Mouse (Mus musculus) forebrain, embryonic 10.5 days (tissue): ENCODE results near the gene Gm43191. TPM values are rescaled to one million over a fixed set of nuclear protein-coding genes. Genes with fewer than 3 reads are reported as not detected.
"Not testable (repeated sequence)": the region's sequence is repeated elsewhere in the genome, so short reads cannot be mapped to it uniquely, and the experiment has no call there.

Experiments used
- DNase-seq: peaks from one replicate; pipeline ENCODE4 v3.0.0-alpha.2; 2017; ENCODE audit warnings: low spot score; ENCODE audit errors: extremely low spot score
- H3K27ac ChIP-seq: fragments of 300-500 bp; sonication (generic); 2 replicates; pipeline ENCODE4 v1.5.1; 2016; ENCODE audit warnings: mild to moderate bottlenecking
- H3K27me3 ChIP-seq: fragments of 300-500 bp; sonication (generic); 2 replicates; pipeline ENCODE4 v1.6.1; 2016; ENCODE audit warnings: mild to moderate bottlenecking; ENCODE audit not compliant: poor library complexity, severe bottlenecking
- H3K36me3 ChIP-seq: fragments of 300-500 bp; sonication (generic); replicated peaks from 2 replicates; pipeline ENCODE4 v1.6.1; 2016; ENCODE audit warnings: mild to moderate bottlenecking, moderate library complexity
- H3K4me1 ChIP-seq: fragments of 300-500 bp; sonication (generic); 2 replicates; pipeline ENCODE4 v1.6.1; 2016
- H3K4me3 ChIP-seq: fragments of 300-500 bp; sonication (generic); 2 replicates; pipeline ENCODE4 v1.5.1; 2016; ENCODE audit warnings: mild to moderate bottlenecking, moderate library complexity
- H3K9me3 ChIP-seq: fragments of 300-500 bp; sonication (generic); 2 replicates; pipeline ENCODE4 v1.6.1; 2016; ENCODE audit warnings: mild to moderate bottlenecking, moderate library complexity
- WGBS: fragments of 180-500 bp; shearing (Covaris S2); methylation state at CpG from one replicate; pipeline ENCODE4 v1.1.7; 2016; 5-methylcytosine and 5-hydroxymethylcytosine counted together
- polyA plus RNA-seq: library from polyadenylated mRNA; unstranded; fragments of >200 nt; fragmentation: Nextera tagmentation; extraction: Ambion mirVana; gene quantifications from 2 replicates; pipeline ENCODE4 v1.2.1, GENCODE M21; 2016

Gene Gm43191
- polyA plus RNA-seq, 1 experiment from 2014 or later, result 0.84 TPM

DNA sequence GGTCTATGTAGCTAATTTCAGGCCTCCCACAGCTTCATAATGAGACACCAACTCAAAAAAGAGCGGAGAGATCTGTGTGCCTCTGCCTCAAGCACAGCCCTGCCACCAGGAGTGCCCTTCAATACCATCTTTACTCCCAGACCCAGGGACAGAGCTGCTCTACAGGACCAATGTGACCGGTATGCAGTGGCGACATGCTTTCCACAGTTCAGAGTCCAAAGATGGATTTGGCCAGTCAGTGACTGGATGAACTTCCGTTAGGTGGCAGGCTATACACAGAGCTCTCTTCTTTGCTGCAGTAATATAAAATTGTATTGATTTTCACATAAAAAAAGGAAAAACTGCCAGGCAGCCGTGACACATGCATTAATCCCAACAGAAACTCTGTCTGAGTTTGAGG is 22.8 kb upstream of the Gm43191 start:
- 92% methylated on average over 5 of the region's 5 CpGs for WGBS
- Histone ChIP-seq H3K4me1 (no peaks in the 10 kb centered on the region), H3K36me3 (0 out of 2 replicates have a peak, but pooled peaks cover 3% of the 10 kb centered on the region), H3K27ac (no peak overlapping the region), H3K4me3 (no peak overlapping the region), H3K9me3 (no peaks in the 10 kb centered on the region), H3K27me3 (no peaks in the 10 kb centered on the region)
- no peak for DNase-seq

DNA sequence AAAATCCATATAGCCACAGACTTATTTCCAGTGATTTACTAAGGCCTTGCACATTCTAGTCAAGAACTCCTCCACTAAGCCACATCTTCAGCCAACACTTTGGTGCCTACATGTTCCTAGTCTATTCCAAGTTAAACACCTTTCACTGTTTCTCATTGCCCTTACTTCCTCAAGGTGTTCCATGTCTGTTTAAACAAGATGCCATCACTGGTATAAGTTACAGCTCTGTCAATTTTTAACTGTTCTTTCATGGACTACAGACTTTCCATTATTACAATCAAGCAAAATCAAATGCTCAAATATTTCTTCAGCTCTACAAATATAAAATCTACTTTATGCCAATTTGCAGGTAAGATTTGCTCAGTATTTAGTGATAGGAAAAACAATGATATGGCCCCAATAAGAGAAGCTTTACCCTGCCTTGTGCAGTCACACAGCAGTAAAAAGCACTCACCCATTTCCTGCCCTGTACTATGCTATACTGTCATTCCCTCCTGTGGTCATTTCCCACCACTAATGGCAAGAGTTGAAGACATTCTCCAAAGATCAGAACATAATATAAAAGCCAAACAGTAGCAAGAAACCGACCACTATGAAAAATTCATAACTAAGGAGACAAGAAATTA is 21.7 kb upstream of the Gm43191 start:
- no peak for DNase-seq
- Histone ChIP-seq H3K27me3 (no peaks in the 10 kb centered on the region), H3K4me3 (no peak overlapping the region), H3K4me1 (no peaks in the 10 kb centered on the region), H3K27ac (no peak overlapping the region), H3K36me3 (0 out of 2 replicates have a peak, but pooled peaks cover 3% of the 10 kb centered on the region), H3K9me3 (no peaks in the 10 kb centered on the region)
- 88% methylated on average over 1 of the region's 1 CpGs for WGBS

DNA sequence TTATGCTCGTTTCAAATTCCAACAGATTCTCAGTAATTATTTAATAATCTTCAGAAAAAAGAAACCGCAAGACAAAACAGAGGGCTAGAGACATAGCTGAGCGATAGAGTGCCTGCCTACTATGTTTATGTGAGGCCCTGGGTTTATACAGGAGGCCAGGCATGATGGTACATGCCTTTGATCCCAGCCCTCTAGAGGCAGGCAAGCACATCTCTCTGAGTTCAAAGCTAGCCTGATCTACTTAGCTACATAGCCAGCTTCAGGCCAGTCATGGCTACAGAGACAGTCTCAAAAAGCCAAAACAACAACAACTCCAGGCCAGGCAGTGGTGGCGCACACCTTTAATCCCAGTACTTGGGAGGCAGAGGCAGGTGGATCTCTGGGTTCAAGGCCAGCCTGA is 20.5 kb upstream of the Gm43191 start:
- H3K9me3 ChIP-seq, result no peaks in the 10 kb centered on the region
- 95% methylated on average over 4 of the region's 4 CpGs for WGBS
- no peak for DNase-seq
- no peak overlapping the region for H3K27ac ChIP-seq
- H3K4me3 ChIP-seq, result no peak overlapping the region
- 0 out of 2 replicates have a peak, but pooled peaks cover 2% of the 10 kb centered on the region for H3K36me3 ChIP-seq
- H3K4me1 ChIP-seq, result no peaks in the 10 kb centered on the region
- H3K27me3 ChIP-seq, result no peaks in the 10 kb centered on the region

DNA sequence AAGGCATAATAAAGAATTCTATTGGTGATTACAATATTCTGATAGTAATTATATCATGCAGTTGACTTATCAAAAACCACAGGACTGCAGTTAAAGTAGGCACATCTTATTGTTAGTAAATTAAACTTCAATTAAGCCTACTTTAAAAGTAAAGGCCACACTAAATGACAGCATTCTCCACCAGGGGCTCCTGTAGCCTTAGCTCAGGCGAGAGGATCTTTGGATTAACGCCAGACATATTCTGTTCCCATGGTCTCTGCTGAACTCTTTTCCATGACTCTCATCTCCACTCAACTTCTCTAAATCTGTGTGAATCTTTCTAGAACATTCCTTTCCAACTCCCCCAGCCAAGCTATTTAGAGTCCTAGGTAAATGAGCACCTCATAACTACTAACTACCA is 17.7 kb upstream of the Gm43191 start:
- H3K9me3 ChIP-seq, result no peaks in the 10 kb centered on the region
- no peak for DNase-seq
- H3K27ac ChIP-seq, result no peak overlapping the region
- WGBS, result 73% methylated on average over 2 of the region's 2 CpGs
- peaks cover 2% of the 10 kb centered on the region for H3K36me3 ChIP-seq
- no peak overlapping the region for H3K4me3 ChIP-seq
- no peaks in the 10 kb centered on the region for H3K4me1 ChIP-seq
- H3K27me3 ChIP-seq, result no peaks in the 10 kb centered on the region

DNA sequence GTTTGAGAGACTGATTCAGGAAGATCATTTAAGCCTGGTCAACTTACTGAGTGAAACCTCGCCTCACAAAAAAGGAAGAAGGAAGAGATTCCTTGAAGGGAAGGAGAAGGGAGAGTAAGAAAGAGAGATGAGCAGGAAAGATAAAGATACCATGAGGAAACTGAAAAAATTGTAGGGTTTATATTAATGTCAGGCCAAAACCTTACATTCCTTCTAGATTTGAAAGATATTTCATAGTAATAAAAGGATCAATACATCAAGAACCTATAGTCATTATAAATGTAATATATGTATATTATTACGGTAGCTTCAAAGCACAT is 14.6 kb upstream of the Gm43191 start:
- Histone ChIP-seq H3K27ac (no peak overlapping the region), H3K36me3 (peaks cover 10% of the 10 kb centered on the region), H3K9me3 (no peaks in the 10 kb centered on the region), H3K4me3 (no peak overlapping the region), H3K4me1 (no peaks in the 10 kb centered on the region), H3K27me3 (no peaks in the 10 kb centered on the region)
- DNase-seq, result no peak
- WGBS, result 81% methylated on average over 2 of the region's 2 CpGs

DNA sequence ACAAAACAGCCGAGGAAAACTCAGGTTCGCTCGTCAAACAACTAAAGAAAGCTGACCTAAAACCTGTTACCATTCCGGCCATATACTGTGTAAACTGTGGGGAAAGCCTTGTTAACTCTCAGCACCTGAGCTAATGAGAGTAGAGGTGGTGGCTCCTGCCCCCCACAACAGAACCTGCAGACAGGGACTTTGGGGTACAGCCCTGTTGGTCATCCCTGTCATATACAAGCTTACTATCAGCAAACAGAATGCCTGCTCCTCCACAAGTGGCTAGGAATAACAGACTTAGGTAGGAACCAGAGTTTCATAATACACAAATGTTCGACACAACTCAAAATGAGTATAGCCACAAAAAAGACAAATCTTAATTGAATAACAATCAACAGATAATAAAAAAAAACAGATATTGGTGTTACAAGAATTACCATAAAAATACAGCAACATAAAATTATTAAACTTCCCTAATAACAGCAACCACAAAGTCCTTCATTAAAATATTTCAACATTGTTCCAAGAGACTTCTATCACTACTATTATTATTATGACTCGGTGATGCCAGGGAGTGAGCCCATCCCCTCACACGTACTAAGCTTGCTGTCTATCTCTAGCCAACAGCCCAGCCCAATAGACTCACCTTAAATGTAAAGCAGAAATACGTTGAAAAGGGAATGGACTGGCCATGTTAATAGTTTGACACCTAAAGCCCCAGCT is 14.1 kb upstream of the Gm43191 start:
- no peak overlapping the region for H3K27ac ChIP-seq
- H3K36me3 ChIP-seq, result peaks cover 10% of the 10 kb centered on the region
- H3K4me3 ChIP-seq, result no peak overlapping the region
- 90% methylated on average over 8 of the region's 8 CpGs for WGBS
- no peaks in the 10 kb centered on the region for H3K27me3 ChIP-seq
- no peaks in the 10 kb centered on the region for H3K9me3 ChIP-seq
- H3K4me1 ChIP-seq, result no peaks in the 10 kb centered on the region
- no peak for DNase-seq

DNA sequence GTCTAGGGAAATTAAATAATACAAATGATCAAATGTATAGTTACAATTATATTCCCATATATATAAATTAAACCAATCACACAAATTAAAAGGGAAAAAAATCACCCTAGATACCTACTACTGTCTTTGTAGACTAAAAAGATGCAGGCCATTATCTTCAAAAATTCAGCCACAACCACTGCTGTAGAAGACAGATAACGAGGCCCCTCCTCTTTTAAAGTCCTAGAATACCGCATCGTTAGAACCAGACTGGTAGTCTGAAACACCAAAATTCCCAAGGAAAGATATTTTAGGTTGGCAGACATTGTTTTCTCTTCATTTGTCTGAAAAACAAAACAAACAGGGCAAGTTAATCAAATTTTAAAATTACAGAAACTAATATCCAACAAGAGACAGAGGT is 13.3 kb upstream of the Gm43191 start:
- DNase-seq, result no peak
- Histone ChIP-seq H3K4me3 (no peak overlapping the region), H3K27me3 (no peaks in the 10 kb centered on the region), H3K4me1 (no peaks in the 10 kb centered on the region), H3K27ac (no peak overlapping the region), H3K9me3 (no peaks in the 10 kb centered on the region), H3K36me3 (peaks cover 10% of the 10 kb centered on the region)
- WGBS, result 86% methylated on average over 3 of the region's 3 CpGs

DNA sequence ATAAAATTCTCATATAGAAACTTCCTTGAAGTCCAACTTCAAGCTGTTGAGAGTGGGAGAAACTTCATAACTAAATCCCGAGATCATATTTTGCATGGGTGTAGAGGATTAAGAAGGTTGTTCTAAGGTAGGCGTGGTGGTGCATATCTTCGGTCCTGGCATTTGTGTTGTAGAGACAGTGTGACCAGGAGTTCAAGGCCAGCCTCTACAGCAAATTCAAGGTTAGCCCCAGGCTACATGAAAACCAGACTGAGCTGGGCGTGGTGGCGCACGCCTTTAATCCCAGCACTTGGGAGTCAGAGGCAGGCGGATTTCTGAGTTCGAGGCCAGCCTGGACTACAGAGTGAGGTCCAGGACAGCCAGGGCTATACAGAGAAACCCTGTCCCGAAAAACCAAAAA is 16.8 kb downstream of the Gm43191 start:
- 92% methylated on average over 9 of the region's 9 CpGs for WGBS
- H3K9me3 ChIP-seq, result not testable (repeated sequence)

DNA sequence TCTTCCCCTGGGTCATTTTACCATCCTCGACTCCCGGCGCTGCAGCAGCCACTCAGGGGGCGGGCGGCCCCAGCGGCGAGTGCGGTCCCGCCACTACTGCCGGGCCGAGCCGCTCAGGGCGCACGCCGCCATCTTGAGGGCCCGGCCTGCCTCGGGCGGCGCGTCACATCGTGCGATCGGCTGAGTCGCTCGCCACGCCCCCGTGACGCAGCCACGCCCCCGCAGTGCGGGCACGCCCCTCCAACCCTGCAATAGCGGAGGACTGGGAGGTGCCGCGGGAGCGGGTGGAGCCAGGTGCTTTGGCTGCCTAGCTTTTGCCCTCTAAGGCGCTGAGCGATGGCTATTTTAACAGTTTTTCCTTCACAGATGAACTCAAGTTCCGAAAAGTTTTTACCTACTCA is 18.6 kb downstream of the Gm43191 start, which contains the start of gene Mfsd14a:
Gene Mfsd14a (minus strand): TSS at position 215 of the 401 bp plus-strand sequence.
- peak; percentile 97 for DNase-seq
- Histone ChIP-seq H3K27me3 (no peaks in the 10 kb centered on the region), H3K9me3 (no peaks in the 10 kb centered on the region), H3K27ac (peak within 1 kb of the TSS; percentile 99), H3K36me3 (0 out of 2 replicates have a peak, but pooled peaks cover 1% of the 10 kb centered on the region), H3K4me3 (peak within 1 kb of the TSS; percentile 99), H3K4me1 (peaks cover 45% of the 10 kb centered on the region)
- WGBS, result under 1% methylated on average over 39 of the region's 39 CpGs

More for the DNA sequence above, 16.8 kb downstream of the Gm43191 start:
- H3K27me3 ChIP-seq, H3K27ac ChIP-seq, H3K4me3 ChIP-seq, H3K36me3 ChIP-seq, DNase-seq: not testable (repeated sequence)
- H3K4me1 ChIP-seq, result peaks cover 32% of the 10 kb centered on the region

DNA sequence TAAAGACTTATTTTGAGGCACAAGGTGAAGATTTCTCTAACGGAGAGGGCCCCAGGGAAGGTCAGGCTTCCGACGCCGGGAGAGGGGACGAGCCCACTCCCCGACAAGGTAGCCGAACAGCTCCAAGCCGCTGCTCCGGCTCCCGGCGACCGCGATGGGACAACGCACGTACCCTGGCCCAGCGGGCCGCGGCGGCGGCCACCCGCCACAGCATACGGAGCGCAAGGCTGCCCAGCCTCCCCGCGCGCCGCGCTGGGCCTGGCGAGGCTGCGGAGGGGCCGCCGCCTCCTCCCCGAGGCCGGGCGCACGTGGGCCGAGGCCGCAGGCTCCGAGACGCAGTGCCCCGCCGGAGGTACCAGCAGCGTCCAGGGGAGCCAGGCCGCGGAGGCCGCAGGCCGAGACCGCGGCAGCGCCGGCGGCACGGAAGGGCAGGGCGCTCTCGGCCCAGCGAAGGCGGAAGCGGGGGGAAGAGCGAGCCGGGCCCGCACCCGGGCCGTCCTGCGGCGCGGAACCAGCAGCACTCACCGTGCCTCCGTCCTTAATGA is 19.1 kb downstream of the Gm43191 start:
- H3K9me3 ChIP-seq, result no peaks in the 10 kb centered on the region
- no peaks in the 10 kb centered on the region for H3K27me3 ChIP-seq
- peaks cover 48% of the 10 kb centered on the region for H3K4me1 ChIP-seq
- WGBS, result 0% methylated on average over 64 of the region's 68 CpGs
- peak overlapping the region; percentile 99 for H3K4me3 ChIP-seq
- no peak for DNase-seq
- H3K36me3 ChIP-seq, result no peaks in the 10 kb centered on the region
- H3K27ac ChIP-seq, result peak overlapping the region; percentile 99

DNA sequence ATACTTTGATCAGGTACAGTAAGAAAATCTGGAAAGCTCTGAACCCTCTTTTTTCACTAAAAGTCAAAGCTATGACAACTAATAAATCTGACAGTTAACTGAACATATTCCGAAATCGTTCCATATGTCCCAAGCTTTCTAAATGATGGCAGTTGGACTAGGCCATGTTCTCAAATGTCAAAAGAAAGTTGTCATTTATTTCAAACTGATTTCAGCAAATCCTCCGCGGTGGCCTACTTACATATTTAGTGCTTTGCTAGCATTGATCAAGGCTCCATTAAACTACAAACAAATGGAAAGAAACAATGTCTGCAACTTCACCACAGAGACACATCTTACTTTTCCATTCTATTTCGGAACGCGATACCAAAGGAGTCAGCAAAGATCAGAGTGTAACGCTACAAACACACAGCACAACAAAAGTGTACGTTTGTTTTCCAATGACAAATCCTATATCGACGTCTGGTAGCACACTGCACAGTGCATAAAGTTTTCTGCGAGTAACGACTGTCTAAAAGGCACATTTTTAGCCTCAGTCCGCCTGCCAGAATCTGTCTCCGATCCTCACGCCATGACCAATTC is 19.7 kb downstream of the Gm43191 start:
- no peaks in the 10 kb centered on the region for H3K36me3 ChIP-seq
- peaks cover 48% of the 10 kb centered on the region for H3K4me1 ChIP-seq
- no peaks in the 10 kb centered on the region for H3K27me3 ChIP-seq
- no peaks in the 10 kb centered on the region for H3K9me3 ChIP-seq
- no peak for DNase-seq
- WGBS, result 10% methylated on average over 16 of the region's 16 CpGs
- peak overlapping the region; percentile 99 for H3K4me3 ChIP-seq
- H3K27ac ChIP-seq, result peak overlapping the region; percentile 99

DNA sequence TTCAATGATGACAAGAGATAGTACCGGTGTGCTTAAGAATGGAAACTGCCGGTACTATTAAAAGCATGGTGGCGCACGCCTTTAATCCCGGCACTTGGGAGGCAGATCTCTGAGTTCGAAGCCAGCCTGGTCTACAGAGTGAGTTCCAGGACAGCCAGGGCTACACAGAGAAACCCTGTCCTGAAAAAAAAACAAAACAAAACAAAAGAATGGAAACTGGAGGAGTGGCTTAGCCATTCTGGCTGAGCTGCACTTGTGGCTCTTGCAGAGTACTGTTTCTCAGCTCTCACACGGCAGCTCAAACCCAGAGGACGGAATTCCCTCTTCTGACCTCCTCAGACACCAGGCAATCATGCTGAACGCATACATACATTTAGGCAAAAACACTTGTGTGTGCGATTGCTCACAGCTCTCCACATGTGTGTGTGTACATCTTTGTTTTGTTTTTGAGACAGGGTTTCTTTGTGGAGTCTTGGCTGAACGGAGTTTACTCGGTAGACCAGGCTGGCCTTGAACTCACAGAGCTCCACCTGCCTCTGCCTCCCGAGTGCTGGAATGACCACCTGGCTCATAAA is 21.1 kb downstream of the Gm43191 start:
- H3K4me3 ChIP-seq, result no peak overlapping the region
- H3K4me1 ChIP-seq, result peaks cover 48% of the 10 kb centered on the region
- H3K9me3 ChIP-seq, result no peaks in the 10 kb centered on the region
- DNase-seq, result no peak
- no peaks in the 10 kb centered on the region for H3K36me3 ChIP-seq
- no peaks in the 10 kb centered on the region for H3K27me3 ChIP-seq
- no peak overlapping the region for H3K27ac ChIP-seq
- 89% methylated on average over 13 of the region's 13 CpGs for WGBS
